Mouse (Mus musculus): Measurements from ENCODE around the gene Cdk12.
"Not testable (repeated sequence)": the region's sequence is repeated elsewhere in the genome, so short reads cannot be mapped to it uniquely, and the experiment has no call there.

The Cdk12 gene

DNA sequence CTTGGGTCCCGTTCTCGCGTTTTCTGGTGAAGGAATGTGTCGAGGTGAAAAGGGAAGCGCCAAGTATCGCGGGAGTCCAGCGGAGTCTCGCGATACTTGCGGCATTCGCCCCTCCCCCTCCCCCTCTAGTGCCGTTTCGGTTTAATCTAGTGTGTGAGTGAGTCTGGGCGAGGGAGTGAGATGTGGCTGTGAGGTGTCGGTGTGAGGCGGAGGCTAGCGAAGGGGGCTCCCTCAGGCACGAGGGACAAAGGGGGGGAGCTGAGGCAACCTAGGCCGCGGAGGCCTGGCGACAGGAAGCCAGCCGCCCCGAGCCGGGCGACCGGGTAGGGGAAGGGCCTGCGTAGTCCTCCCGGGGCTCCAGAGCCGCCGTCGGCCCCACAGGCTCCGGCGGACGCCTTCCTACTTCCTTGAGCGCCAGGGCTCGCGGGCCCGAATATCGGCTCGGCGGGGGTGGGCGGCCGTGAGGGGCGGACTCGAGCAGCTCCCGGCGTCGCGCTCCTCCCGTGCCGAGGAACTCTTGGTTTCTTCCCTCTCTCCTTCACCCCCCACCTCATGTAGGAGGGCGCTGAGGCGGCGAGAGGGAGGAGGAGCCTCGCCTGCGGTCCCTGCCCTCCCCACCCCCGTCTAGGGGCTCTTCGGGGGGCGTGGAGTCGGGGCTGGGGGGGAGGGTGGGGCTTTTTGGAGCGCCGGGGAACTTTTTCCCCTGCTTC is at the start of gene Cdk12:
Gene Cdk12, plus strand, starts transcription at position 419 of the 710 bp plus-strand sequence.
- peak; percentile 95 for DNase-seq

GRCm38 (mm10) chr11:98155094-98155493 is 47.8 kb upstream of the Cdk12 start:
- no peak for DNase-seq

GRCm38 (mm10) chr11:98168400-98168799 is 34.5 kb upstream of the Cdk12 start:
- DNase-seq = no peak

DNA sequence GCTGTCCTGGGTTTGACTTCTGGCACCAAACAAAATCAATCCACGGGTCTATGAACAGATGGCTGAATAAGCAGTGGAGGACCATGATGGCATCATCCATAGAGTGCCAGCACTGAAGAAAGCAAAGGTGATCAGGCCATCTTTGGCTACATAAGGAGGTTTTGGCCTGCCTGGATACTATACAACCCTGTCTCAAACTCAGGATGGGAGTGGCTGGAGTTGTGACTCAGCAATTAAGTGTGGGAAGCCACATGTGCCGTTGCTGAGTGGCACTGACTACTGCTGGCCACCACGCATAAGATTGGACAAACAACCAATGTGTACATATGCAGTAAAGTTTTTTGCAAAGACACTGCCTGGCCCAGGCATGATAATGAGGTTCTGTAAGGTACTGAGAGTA is 20.7 kb upstream of the Cdk12 start:
- not testable (repeated sequence) for DNase-seq

DNA sequence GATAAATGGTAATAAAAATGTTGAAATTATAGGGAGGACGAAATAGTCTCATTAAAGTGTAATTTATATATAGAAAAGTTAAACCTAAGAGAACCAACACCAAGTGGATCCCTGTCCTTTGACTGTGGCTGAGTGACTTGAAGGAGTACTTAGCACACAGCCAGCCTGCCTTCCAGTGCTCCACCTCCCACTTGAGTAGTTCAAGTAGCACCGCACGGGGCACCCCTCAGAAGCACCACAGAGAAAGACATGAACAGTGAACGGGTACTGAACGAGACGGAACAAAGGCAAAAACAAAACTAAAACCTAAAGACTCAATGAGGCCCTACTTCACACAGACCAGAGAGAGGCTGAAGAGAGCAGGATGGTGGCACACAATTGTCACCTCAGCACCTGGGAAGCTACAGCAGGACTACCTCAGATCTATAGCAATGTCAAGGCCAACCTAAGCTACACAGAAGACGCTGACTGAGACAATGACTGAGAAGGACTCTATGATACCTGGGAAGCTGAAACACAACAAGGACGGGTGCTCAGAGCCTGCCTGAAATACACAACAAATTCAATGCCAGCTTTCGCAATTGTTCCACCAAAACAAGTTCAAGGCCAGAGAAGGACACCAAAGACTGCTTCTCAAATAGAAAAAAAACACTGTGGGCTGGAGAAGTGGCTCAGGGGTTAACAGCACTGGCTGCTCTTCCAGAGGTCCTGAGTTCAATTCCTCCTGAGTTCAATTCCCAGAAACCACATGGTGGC is 15.0 kb upstream of the Cdk12 start:
- no peak for DNase-seq

GRCm38 (mm10) chr11:98190820-98191219 is 12.0 kb upstream of the Cdk12 start:
- no peak for DNase-seq

DNA sequence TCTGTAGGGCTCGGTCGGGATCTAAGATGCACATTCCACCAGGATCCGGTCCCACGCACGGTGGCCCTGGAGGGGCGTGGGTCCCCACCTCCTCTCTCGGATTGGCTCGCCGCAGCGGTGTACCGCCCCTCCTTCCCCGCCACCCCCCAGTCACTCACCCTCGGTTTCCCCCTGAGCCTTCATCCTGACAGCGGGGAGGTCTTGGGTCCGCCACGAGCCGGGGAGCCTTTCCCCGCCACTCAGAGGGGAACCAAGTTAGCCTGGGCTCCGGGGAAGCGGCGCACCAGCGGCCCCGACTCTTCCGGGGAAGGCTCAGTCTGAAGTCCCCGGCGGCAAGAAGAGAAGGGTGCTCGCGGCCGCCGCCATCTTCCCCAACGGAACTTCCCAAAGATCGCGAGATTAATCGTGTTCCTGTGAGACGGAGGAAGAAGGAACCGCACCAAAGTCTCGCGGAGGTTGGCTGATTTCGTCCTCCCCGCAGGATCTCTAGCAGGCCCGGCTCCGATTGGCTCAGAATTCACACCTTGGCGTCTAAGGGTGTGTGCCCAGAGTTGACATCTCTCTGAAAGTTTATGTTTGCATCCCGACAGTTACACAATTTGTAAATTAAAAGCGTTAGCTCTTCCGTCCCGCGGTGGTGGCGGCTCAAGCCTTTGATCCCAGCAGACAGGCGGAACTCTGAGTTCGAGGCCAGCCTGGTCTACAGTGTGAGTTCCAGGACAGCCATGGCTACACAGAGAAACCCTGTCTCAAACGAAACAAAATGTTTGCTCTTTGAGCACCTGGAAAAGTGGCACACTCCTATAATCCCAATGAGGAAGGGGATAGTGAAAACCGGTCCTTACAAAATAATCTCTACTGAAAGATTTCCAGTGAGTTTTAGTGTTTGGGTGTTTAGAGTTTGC is 9.7 kb upstream of the Cdk12 start, which contains the start of gene Med1:
Gene Med1, minus strand, starts transcription at position 393 of the 905 bp plus-strand sequence.
- peak; percentile 91 for DNase-seq

GRCm38 (mm10) chr11:98201791-98202640 is 843 bp upstream of the Cdk12 start:
- peak; percentile 53 for DNase-seq

DNA sequence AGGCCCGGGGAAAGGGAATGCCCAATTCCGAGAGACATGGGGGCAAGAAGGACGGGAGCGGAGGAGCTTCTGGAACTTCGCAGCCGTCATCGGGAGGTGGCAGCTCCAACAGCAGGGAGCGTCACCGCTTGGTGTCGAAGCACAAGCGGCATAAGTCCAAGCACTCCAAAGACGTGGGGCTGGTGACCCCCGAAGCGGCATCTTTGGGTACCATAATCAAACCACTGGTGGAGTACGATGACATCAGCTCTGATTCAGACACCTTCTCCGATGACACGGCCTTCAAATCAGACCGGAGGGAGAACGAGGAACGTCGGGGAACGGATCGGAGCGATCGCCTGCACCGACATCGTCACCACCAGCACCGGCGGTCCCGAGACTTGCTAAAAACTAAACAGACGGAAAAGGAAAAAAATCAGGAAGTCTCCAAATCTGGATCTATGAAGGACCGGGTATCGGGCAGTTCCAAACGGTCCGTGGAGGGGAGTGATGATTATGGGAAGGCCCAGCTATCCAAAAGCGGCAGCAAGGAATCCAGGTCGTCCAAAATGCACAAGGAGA is 572 bp downstream of the Cdk12 start:
- DNase-seq = peak; percentile 8

DNA sequence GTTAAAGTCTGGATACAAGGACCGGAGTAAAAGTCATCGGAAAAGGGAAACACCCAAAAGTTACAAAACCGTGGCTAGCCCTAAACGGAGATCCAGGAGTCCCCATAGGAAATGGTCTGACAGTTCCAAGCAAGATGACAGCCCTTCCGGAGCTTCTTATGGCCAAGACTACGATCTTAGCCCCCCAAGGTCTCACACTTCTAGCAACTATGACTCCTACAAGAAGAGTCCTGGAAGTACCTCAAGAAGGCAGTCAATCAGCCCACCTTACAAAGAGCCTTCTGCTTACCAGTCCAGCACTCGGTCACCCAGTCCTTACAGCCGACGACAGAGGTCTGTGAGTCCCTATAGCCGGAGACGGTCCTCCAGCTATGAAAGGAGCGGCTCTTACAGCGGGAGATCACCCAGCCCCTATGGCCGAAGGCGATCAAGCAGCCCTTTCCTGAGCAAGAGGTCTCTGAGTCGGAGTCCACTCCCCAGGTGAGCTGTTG is 1.1 kb downstream of the Cdk12 start:
- peak; percentile 12 for DNase-seq

- DNase-seq = no peak
Observed at GRCm38 (mm10) chr11:98205463-98205862, 2.6 kb downstream of the Cdk12 start.

- DNase-seq = not testable (repeated sequence)
Observed at GRCm38 (mm10) chr11:98206281-98206680, 3.4 kb downstream of the Cdk12 start.

DNA sequence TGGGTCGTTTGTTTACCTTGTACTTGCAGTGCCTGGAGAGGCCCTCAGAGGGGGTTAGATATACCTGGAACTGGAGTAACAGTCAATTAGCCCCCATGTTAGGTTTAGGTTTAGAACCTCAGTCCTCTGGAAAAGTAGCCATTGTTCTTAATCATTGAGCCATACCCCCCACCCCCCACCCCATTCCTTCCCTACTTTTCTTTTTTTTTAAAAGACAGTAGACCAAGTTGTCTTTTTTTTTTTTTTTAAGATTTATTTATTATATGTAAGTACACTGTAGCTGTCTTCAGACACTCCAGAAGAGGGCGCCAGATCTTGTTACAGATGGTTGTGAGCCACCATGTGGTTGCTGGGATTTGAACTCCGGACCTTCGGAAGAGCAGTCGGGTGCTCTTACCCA is 6.8 kb downstream of the Cdk12 start:
- not testable (repeated sequence) for DNase-seq

DNA sequence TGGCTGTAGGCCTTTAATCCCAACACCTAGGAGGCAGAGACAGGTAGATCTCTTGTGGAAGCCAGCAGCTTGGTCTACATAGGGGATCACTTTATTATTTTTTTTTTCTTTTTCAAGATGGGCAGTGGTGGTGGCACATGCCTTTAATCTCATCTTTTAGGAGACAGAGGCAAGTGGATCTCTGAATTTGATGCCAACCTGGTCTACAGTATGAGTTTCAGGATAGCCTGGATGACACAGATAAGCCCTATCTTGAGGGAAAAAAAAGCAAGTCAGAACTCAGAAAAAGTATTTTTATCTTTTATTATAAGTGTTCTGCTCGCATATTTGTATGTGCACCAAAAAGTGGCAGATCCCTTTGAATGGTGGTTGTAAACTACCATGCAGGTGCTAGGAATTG is 10.5 kb downstream of the Cdk12 start:
- no peak for DNase-seq

DNA sequence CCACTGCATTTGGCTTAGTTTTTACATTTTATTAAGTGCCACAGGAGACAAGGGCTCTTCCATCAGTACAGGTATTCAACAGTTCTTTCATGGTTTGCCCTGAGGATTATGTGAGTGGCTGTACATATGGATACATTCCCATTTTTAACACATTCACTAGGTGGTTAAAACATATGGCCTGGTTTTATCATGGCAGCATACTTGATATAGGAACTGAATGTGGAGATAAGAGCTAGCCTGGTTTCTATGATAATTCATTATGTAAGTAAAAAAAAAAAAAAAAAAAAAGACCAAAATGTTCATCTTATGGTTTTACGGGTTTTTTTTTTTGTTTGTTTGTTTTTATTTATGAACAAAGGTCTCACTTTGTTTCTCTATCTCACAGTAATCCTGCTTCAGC is 23.5 kb downstream of the Cdk12 start:
- DNase-seq = no peak

DNA sequence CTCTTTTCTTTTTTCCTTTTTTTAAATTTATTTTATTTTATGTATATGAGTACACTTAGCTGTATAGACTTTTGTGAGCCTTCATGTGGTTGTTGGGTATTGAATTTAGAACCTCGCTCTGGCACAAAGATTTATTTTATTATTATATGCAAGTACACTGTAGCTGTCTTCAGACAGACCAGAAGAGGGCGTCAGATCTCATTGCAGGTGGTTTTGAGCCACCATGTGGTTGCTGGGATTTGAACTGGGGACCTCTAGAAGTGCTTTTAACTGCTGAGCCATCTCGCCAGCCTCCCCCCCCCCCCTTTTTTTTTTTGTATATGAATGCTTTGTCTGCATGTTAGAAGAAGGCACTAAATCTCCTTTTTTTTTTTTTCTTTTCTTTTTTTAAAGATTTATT is 35.6 kb downstream of the Cdk12 start:
- no peak for DNase-seq

- DNase-seq = no peak
Observed at GRCm38 (mm10) chr11:98238995-98239394, 36.1 kb downstream of the Cdk12 start.

- not testable (repeated sequence) for DNase-seq
Observed at GRCm38 (mm10) chr11:98242910-98243309, 40.1 kb downstream of the Cdk12 start.

- no peak for DNase-seq
Observed at GRCm38 (mm10) chr11:98244415-98244814, 41.6 kb downstream of the Cdk12 start.

GRCm38 (mm10) chr11:98247325-98247724 is 44.5 kb downstream of the Cdk12 start:
- no peak for DNase-seq

DNA sequence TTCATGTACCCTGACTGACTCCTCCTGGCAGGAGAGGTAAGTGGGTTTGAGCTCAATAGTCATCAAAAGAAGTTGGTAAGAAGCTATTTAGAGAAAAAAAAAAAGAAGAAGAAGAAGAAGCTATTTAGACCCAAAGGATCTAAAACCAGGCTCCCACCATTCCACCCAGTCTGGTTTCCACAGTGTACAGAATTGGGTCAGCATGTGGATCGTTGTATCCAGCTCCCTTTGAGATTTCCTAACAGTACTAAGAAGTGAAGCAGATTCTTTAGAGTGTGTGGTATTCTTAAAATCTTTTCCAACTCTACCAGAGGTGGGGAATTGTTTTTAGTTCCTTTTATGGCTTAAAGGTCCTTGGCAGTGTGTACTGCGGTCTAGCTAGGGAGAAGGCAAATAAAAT is 50.9 kb downstream of the Cdk12 start:
- no peak for DNase-seq
